Mouse (Mus musculus) kidney, adult 9 months (tissue): ENCODE data around the gene Hspg2.

Experiments used
- DNase-seq: peaks from one replicate; pipeline ENCODE4 v3.0.0; 2022

Hspg2 gene

DNA sequence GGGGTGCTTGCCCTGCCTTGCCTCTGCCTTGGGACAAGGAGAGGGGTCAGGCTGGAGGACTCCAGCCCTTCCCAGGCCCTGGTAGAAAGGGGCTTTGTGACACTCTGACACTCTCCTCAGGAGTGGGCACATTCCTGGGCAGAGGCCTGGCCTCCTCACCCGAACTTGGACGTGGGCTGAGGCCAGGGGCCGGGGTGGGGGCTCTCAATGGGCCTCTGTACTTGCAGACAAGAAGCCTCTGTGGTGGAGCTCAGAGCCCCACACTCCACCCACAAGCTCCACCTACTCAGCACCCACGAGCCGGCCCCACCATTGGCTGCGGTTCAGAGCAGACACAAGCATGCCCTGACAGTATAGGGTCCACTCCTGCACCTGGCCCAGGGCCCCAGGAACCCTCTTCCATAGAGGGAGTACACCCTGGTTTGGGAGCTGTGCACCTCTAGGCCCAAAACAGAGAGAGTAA lies 35.0 kb downstream of the Hspg2 start:
- DNase-seq: no peak

DNA sequence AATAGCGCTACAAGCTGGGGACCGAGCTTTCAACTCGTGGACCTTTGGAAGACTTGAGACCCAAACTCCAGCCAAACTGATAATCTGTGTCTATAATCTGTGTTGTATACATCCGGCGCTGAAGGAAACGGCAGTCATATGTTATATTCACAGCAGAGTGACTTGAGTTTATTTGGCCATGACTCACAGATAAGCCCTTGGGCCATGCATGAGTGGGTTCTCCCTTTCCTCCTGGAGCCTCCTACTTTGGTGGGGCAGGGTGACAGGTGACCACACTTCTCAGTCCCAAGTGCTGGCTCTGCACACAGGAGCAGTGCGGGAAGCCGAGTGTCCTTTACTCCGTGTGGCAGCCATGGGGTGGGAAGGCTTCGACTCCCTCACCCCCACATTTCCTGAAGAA lies 38.1 kb downstream of the Hspg2 start:
- DNase-seq: no peak

DNA sequence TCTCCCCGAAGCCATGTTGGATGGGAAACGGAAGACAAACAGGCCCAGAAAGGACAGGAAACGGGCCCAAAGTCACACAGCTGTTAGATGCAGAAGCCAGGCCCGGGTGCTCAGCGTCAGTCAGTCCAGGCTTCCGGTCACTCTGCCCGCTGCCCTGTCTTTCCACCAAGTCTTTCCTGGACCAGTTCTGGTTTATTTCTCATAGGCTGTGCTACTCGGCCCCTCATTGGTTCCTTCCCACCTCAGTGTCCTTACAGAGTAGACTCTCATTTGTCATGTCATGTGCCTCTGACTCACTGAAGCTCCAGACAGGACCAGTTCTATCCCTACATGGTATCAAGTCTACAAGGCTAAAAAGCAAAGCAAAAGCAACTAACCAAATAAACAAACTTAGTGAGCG lies 41.0 kb downstream of the Hspg2 start:
- no peak for DNase-seq

DNA sequence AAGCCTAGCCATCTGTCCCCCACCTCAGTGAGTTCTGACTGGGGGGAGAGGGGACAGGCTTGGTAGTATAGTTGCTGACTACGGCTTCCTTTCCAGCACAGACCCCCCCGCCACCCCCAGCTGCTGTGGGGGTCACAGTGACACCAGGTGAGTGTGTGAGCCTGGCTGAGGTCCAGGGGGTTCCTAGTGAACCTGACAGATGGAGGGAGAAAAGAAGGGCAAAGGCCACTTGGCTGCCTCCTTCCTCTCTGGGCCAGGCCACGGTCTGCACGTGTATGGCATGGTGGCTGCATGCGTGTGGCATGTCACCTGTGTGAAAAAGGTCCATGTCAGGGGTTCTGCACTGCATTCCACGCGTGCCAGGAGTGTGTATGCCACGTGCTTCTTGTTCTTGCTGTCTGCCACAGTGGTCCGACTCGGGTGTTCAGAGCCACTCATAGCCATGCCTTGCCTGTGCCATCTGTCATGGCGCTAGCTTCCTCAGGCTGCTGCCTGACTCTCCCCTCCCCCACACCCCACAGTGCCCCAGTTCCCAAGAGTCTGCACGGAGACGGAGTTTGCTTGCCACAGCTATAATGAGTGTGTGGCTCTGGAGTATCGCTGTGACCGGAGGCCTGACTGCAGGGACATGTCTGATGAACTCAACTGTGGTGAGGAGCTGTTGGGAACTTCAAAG lies 41.6 kb downstream of the Hspg2 start:
- peak; percentile 68 for DNase-seq

DNA sequence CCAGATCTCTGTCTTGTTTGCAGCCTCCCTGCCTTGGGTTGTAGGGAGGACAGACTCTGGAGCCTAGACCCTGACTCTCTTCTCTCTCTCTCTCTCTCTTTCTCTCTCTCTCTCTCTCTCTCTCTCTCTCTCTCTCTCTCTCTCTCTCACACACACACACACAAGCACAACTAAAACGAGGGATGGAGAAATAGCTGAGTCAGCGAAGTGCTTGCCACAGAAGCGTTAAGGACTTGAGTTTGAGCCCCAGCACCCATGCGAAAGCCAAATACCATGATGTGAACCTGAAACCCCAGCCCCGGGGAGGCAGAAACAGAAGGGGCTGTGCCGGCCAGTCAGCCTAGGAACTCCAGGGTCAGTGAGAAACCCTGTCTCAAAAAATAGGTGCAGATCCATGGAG lies 44.3 kb downstream of the Hspg2 start:
- DNase-seq: no peak

DNA sequence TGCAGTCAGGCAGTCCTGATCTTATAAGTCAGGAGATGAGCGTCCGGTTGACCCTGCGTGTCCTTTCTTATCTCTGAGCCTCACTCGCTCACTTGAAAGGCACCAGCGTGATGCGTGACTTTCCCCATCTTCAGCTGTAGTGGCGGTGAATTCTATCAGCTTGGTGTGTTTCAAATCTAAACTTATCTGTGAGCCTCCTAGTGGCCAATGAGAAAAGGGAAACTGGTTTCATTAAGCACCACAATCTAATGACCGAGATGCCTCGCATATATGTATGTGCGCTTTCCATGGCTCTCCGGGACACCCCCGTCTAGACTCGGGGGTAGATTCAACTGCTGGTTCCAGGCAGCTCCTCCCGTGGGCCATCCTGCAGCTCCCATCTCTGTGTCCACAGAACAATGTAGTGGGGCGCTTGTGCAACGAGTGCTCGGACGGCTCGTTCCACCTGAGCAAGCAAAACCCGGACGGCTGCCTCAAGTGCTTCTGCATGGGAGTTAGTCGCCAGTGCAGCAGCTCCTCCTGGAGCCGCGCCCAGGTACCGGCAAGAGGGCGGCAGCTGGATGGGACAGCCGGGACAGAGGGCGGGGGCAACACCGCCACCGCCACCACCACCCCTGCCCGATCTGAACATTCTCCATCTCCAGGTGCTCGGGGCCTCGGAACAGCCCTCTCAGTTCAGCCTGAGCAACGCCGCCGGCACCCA lies 49.6 kb downstream of the Hspg2 start:
- DNase-seq: no peak

DNA sequence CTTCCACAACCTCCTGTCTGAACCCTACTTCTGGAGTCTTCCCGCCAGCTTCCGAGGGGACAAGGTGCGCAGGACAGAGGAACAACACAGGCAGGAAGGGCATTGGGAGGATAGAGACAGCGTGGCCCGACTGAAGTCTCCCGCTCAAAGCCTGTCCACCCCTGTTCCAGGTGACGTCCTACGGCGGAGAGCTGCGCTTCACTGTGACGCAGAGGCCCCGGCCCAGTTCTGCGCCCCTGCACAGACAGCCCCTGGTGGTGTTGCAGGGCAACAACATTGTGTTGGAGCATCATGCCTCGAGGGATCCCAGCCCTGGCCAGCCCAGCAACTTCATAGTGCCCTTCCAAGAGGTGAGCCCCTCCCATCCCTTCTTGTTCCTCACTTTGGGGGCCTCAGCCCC lies 50.2 kb downstream of the Hspg2 start:
- no peak for DNase-seq

DNA sequence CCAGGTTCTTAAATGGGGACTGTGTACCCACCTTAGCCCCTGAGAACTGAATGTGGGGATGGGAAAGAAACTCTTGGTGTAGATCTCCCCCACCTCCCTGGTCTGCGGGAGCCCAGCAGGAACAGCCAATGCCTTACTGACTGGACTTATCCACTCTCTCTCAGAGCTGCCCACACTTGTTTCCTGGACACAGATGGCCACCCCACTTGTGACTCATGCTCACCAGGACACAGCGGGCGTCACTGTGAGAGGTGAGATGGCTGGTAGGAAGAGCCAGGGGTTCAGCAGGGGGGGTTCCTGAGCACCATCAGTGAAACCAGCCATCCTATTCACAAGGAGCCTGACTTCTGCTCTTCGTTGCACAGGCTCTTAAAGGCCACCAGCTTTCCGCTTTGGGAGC lies 51.8 kb downstream of the Hspg2 start:
- no peak for DNase-seq

DNA sequence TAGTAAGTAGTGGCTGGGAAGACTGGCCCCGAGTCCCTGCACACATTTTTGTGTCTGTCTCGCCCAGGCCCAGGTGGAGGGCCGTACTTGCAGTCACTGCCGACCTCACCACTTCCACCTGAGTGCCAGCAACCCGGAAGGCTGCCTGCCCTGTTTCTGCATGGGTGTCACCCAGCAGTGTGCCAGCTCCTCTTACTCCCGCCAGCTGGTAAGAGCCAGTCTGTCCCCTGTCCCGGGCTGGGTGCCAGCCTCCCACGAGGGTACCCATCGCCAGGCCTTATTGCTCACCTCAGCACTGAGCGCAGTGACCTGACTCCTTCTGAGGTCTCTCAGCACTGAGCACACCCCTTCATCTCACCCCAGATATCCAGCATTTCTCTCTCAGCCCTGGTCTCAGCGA lies 53.4 kb downstream of the Hspg2 start:
- no peak for DNase-seq

DNA sequence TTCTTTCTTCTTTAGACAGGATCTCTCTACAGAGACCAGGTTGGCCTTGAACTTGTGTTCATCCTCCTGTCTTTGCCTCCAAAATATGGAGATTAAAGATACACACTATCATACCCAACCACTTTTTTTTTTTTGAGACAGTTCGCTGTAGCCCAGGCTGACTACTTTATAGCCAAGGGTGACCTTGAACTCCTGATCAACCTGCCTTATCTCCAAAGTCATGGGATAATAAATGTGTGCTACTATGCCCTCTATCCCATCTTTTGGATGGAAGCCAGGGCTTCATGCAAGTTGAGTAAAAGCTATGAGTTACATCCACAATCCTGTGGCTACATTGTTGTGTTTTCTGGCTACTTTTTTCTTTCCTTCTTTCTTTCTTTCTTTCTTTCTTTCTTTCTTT lies 56.9 kb downstream of the Hspg2 start:
- no peak for DNase-seq

DNA sequence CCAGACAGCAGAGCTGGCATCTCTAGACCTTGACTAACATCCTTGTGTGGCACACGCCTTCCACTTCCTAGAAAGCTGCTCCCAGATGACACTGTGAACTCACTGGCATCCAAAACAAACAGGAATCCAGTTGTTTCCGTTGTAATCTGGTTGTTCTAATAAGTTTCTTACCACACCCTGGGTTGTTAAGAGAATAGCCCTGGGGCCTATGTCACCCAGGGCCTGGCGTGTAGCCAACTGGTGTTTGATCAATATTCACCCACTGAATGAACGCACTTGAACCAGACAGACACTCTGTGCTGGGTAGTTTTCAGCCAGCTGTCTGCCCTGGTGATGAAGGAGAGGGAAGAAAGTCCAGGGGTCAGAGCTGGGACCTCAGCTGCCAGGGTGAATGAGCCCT lies 58.8 kb downstream of the Hspg2 start:
- peak; percentile 80 for DNase-seq

DNA sequence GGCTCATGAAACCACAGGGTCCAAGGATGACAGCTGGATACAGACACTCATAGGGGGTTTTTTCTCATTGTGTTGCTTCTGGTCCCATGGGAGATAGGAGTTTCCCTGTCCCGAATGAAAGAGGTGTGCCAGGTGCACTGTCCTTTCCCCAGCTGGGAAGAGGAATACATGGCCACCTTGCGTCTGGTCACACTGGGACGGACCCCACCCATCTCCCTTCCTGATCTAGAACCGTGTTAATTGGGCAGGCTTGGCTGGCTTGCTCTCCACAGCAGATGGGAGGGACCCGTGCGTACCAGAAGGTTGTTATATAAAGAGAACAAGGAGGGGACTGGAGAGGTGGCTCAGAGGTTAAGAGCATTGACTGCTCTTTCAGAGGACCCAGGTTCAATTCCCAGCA lies 59.3 kb downstream of the Hspg2 start:
- no peak for DNase-seq

DNA sequence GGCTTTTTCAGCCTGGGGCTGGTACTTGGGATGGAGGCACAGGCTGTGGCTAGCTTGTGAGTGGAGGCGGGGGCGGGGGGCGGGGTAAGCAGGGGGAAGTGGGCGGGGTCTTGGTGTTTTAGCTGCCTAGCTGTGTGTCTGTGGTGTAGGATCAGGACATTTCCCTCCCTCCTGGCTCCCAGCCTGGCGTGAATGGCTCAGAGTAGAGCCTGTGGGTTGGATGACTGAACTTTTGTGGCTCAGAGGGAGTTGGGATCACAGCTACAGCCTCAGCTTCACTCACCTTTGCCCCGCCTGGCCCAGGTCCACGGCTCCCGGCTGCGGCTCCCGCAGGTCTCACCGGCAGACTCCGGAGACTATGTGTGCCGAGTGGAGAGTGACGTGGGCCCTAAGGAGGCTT lies 71.8 kb downstream of the Hspg2 start:
- peak; percentile 86 for DNase-seq

DNA sequence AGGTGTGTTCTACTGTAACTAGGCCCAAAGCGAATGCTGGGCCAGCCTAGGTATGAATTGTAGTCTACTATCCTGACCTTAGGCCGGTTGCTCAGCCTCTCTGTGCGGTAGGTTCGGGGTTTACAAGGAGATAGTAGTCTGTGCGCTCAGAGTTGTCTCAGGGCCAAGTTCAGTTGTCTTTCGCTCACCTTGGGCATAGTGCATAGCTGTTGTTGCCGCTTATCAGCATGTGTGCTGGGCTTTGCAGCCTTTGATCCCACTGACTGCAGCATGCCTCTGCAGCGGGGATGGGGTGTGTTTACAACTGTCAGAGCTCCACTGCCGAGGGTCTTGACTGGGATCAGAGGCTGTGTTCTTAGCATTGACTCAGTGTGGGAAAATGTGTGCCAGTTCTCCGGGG lies 74.4 kb downstream of the Hspg2 start:
- DNase-seq: no peak

DNA sequence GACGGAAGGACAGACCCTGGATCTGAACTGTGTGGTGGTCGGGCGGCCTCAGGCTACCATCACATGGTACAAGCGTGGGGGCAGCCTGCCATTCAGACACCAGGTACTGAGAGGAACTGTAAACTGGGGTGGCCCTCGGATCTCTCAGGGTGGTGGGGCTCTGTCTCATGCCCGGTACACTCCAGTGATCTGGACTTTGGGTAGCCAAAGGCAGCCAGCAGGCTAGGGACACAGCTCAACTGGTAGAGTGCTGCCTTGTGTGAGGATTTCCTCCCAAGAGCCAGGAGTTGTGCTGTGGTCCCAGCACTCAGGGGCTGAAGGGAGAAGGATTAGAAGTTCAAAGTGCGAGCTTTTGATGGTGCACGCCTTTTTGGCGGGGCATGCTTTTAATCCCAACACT lies 77.0 kb downstream of the Hspg2 start:
- peak; percentile 32 for DNase-seq

DNA sequence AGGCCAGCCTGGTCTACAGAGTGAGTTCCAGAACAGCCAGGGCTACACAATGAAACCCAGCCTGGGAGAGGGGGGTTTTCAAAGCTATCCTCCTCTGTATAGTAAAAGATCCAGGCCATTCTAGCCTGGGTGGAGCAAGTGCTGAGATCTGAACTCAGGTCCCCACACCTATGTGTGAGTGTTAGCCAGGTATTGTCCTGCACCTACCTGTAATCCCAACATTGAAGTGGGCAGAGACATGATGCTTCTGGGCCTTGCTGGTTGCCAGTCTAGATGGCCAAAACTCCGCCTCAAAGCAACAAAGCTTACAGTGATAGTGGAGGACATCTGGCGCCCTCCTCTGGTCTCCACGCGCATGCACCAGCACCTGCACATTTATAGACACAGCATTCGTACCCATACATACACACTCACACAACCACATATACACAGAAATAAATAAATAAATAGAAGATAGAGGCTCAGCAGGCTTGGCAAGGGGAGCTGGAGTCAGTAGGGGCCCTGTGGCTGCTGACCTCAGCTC lies 77.5 kb downstream of the Hspg2 start:
- DNase-seq: peak; percentile 61

DNA sequence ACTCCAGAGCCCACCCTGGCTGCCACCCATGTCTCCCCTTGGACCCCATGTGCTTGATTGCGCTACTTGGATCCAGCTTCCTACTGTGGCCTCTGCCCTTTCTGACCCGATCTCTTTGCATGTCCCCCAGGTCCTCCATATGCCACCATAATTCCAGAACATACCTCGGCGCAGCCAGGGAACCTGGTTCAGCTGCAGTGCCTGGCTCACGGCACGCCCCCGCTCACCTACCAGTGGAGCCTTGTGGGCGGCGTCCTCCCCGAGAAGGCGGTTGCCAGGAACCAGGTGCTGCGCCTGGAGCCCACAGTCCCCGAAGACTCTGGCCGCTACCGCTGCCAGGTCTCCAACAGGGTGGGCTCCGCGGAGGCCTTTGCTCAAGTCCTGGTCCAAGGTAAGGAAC lies 84.9 kb downstream of the Hspg2 start:
- no peak for DNase-seq

DNA sequence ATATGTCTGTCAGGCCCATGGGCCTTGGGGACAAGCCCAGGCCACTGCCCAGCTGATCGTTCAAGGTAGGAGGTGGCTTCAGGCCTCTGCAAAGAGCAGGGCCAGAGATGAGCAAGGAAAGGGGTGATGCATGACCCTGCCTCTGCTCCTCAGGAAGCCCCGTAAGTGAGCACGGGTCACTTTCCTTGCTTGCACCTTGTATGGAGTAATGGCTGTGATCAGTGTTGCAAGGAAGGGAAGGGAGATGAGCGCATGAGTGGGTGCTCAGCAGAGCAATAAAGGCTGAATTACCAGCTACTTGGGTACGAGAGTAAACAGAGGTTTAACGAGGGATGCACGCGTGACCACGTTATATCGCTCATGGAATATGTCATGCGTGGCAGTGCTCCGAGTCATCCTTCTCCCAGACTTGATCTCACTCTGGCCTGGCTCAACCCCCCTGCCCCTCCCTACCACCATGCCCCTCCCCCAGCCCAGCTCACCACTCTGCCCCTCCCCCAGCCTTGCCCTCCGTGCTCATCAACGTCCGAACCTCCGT lies 88.2 kb downstream of the Hspg2 start:
- DNase-seq: no peak

DNA sequence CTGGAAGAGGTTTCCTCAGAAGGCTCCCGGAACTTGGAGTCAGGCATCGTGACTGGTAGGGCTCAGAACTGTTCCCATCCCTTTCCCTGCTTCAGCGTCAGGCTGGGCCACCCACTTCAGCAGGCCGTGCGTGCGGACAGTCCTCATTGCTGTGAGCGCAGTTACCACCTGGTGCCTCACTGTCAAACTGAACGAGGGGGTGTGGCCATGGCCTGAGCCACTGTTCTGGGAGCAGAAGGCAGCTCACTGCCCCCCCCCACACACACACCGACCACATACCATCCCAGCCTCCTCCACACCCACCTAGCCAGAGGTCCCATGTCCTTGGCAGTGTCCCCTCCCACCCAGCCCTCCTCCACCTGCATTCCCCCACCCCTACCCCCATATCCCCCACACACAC lies 101.3 kb downstream of the Hspg2 start:
- DNase-seq: no peak

DNA sequence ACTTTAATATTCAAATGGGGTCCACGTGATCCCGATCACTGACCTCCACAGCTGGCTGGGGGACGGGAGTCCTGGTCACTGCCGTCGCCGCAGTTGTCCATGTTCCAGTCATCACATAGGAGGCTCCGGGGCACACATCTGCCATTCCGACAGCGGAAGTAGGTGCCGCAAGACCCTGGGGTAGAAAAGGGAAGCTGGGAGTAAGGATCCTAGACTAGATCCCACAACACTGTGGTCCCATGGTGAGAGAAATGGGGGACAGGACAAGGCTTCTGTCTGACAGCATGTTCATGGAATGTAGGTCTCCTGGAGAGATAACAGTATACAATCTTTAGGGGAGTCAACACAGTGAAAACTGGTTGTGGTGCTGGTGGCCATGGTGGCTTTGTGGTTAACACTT lies 105.9 kb downstream of the Hspg2 start, which contains the start of gene Ldlrad2:
TSS of gene Ldlrad2 (minus strand) at position 101 of the 400 bp plus-strand sequence.
- no peak for DNase-seq

DNA sequence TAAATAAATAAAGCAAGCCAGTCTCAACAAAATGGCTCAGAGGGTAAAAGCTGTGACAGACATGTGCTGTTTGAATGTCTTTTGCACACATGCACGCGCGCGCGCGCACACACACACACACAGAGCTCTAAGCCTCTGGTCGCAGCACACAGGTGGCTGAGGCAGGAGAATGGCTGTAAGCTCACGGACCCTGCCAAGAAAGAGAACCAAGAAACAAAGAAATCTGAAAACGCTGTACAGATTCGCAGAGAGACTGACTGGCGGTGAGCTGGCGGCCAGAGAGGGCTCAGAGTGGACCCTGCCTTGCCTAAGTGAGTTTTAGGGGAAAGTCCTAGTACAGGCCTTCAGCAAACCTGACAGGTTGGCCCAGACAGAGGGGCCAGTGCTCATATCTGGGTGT lies 108.9 kb downstream of the Hspg2 start:
- DNase-seq: no peak

DNA sequence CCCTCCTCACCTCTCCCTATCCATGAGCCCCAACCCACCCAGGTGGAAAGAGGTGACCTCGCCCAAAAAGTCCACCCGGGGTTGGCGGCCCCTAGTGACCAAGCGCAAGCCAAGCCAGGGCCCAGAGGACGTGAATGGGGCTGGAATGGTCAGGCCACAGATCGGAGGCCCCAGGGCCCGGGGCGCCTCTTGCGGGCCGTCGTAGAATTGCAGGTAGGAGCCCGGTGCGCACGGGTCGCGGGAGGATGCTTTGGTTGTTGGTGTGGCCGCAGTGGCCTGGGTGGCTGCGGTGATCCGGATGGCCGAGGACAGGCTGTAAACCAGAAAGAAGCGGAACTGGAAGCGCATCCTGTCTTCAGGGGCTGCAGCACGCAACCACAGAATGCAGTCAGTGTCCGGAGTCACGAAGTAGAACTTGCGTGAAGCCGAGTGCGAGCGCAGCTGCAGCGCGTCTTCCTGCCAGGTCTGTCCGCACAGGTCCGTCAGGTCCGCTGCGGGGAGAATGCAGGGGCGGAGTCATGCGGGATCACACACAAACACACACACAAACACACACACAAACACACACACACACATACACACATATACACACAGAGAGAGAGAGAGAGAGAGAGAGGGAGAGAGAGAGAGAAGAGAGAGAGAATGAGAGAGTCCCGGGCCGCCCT lies 109.7 kb downstream of the Hspg2 start:
- peak; percentile 50 for DNase-seq

DNA sequence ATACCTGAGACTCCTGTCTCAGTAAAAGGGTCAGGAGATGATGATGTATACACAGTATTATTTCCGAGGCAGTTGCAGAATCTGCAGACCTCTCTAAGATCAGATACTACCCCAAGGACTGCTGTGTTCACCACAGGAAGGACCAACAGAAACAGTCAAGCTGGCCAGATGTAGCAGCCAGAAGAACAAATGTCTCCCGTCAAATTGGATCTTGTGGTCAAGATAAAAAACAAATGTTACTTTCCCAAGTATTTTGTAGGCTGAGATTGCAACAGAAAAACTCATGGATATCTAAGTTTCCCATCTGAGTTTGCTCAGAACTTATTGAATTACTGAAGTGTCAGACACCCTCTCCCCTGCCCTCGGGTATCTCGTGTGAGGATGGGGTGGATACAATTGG lies 111.2 kb downstream of the Hspg2 start:
- DNase-seq: peak; percentile 22

DNA sequence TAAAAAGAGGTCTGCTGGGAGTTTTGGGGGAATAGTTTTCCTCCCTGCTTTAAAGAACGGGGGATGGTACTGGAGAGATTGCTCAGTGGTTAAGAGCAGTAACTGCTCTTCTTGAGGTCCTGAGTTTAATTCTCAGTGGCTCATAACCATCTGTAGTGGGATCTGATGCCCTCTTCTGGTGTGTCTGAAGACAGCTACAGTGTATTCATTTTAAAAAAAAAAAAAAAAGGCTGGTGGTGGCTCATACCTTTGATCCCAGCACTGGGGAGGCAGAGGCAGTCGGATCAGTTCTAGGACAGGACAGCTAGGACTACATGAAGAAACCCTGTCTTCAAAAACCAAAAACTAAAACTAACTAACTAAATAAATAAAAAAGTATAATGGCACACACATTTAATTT lies 111.7 kb downstream of the Hspg2 start:
- DNase-seq: no peak
